Mouse (Mus musculus) brown adipose tissue, adult 24 weeks (tissue): ENCODE data around the gene Tex22. TPM values are rescaled to one million over a fixed set of nuclear protein-coding genes. Genes with fewer than 3 reads are reported as not detected.

Source experiments
- H3K27ac ChIP-seq: fragments of 200-500 bp; replicated peaks from 2 replicates; pipeline ENCODE4 v1.5.1; 2012; ENCODE audit warnings: low read depth, mild to moderate bottlenecking, low read length
- H3K4me1 ChIP-seq: fragments of 200-500 bp; 2 replicates; pipeline ENCODE4 v1.6.1; 2012; ENCODE audit warnings: low read length, mixed read lengths; ENCODE audit not compliant: control insufficient read depth, insufficient read depth, insufficient read length
- H3K4me3 ChIP-seq: fragments of 200-500 bp; 2 replicates; pipeline ENCODE4 v1.5.1; 2012; ENCODE audit warnings: low read depth, mild to moderate bottlenecking, low read length, moderate library complexity; ENCODE audit not compliant: insufficient read depth
- polyA plus RNA-seq: library from polyadenylated mRNA; stranded (reverse); fragments of >200 nt; gene quantifications from 2 replicates; pipeline ENCODE4 v1.2.4, GENCODE M21; 2012; ENCODE audit not compliant: missing spikeins, insufficient read depth, insufficient read length

Tex22 gene
- polyA plus RNA-seq, 1 experiment = not detected

DNA sequence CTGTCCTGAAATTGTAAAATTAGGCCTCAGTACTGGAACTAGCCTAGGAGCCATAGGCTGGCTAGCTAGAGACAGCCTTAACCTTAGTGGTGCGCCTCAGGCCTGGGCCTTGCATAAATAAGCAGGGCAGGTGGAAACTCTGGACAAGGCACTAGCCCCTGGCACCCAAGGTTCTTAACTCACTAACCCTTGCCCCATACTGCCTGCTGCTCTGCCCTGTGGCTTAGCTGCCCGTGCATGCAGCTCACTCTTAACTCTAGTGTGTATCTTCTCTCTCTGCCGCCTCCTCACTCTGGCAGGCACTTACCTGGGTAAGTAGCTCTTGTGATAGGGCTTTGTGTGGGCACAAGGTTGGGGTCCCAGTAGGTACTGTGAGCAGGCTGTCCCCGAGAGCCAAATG is 60.2 kb downstream of the Tex22 start:
- Histone ChIP-seq H3K4me3 (no peak overlapping the region), H3K27ac (no peak overlapping the region), H3K4me1 (no peaks in the 10 kb centered on the region)

- no peaks in the 10 kb centered on the region for H3K4me1 ChIP-seq
- no peak overlapping the region for H3K4me3 ChIP-seq
Observed at GRCm38 (mm10) chr12:113135401-113135800, 61.1 kb downstream of the Tex22 start.

GRCm38 (mm10) chr12:113136492-113137020 is 62.3 kb downstream of the Tex22 start:
- H3K27ac ChIP-seq = no peak overlapping the region
- no peak overlapping the region for H3K4me3 ChIP-seq
- H3K4me1 ChIP-seq = no peaks in the 10 kb centered on the region

More at GRCm38 (mm10) chr12:113135401-113135800, 61.1 kb downstream of the Tex22 start:
- H3K27ac ChIP-seq = no peak overlapping the region

DNA sequence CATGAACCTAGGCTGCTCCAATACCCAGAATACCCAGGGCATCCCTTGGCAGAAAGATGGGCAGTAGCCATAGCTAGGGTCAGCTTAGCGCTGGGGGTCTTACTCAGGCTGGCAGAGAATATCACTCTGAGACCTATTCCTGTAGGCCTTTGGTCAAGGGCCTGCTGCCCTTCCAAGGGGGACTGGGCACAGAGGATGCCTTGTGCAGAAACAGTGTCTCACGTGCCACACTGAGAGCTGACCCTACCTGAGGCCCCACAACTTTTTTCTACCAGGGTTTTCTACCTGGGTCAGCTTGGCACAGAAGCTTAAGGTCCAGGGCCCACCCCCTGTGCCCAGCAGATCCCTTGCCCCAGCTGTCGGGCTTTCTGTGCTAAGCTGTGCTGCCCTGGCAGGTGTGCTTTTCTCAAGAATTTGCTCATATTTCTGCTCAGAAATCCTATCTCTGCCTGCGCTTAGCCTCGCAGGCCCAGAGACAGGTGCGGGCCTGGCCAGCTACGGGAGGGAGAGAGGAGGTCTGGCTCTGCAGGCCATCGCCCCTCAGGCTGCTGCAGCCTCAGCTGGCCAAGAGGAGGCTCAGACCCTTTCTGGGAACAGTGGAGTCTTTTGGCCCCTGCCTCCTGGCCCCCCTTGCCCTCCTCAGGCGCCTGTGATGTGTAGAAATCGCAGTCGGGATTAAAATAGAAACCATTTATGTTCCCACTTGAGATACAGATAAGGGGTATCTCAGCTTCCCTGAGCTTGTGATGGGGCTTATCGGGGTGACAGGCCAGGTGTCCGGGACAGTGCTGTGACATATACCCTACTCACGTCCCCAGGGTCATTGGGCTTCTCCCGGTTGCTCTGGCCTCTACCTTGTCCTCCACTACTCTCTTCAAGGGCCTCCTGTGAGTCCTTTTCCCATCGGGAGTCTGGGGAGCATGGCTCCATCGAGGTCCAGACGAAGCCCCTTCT is 63.2 kb downstream of the Tex22 start:
- H3K4me3 ChIP-seq = no peak overlapping the region
- H3K27ac ChIP-seq = no peak overlapping the region
- 0 out of 2 replicates have a peak, but pooled peaks cover 3% of the 10 kb centered on the region for H3K4me1 ChIP-seq

- H3K4me1 ChIP-seq = peaks cover 6% of the 10 kb centered on the region; the same call in 1 of the 2 replicates
- no peak overlapping the region for H3K27ac ChIP-seq
- no peak overlapping the region for H3K4me3 ChIP-seq
Observed at GRCm38 (mm10) chr12:113138291-113138690, 64.0 kb downstream of the Tex22 start.

Other genes with a start within 250 kb of the Tex22 start
- gene Cdca4, start 245.1 kb upstream of the Tex22 start, polyA plus RNA-seq = 3.1 and 5.5 TPM in 2 replicates
- gene Gpr132, start 206.3 kb upstream of the Tex22 start, polyA plus RNA-seq = not detected in 2 replicates
- 2.2 and 3.2 TPM in 2 replicates for gene Jag2, start 144.7 kb upstream of the Tex22 start, polyA plus RNA-seq
- 19.4 and 23.6 TPM in 2 replicates for gene Nudt14, start 132.4 kb upstream of the Tex22 start, polyA plus RNA-seq
- 10.1 and 10.9 TPM in 2 replicates for gene Btbd6, start 98.0 kb upstream of the Tex22 start, polyA plus RNA-seq
- gene Brf1, start 73.8 kb upstream of the Tex22 start, polyA plus RNA-seq = 11.1 and 12.2 TPM in 2 replicates
- 8.8 and 15.8 TPM in 2 replicates for gene Pacs2, start 60.0 kb upstream of the Tex22 start, polyA plus RNA-seq
- gene Mta1, start 23.8 kb downstream of the Tex22 start, polyA plus RNA-seq = 19.6 and 20.6 TPM in 2 replicates
- 29.0 and 29.8 TPM in 2 replicates for gene Crip2, start 65.7 kb downstream of the Tex22 start, polyA plus RNA-seq
- 117 and 127 TPM in 2 replicates for gene Crip1, start 71.8 kb downstream of the Tex22 start, polyA plus RNA-seq
- gene Tedc1, start 81.9 kb downstream of the Tex22 start, polyA plus RNA-seq = not detected in 2 replicates
- not detected in 2 replicates for gene Tmem121, start 111.4 kb downstream of the Tex22 start, polyA plus RNA-seq